Mouse (Mus musculus) limb, embryonic 10.5 days (tissue): ENCODE measurements around the gene Rims1. TPM values are rescaled to one million over a fixed set of nuclear protein-coding genes. Genes with fewer than 3 reads are reported as not detected.

Source experiments
- DNase-seq: peaks from one replicate; pipeline ENCODE4 v3.0.0-alpha.2; 2017; ENCODE audit warnings: low spot score
- H3K27ac ChIP-seq: fragments of 300-500 bp; sonication (generic); 2 replicates; pipeline ENCODE4 v1.5.1; 2016; ENCODE audit warnings: mild to moderate bottlenecking
- H3K27me3 ChIP-seq: fragments of 300-500 bp; sonication (generic); 2 replicates; pipeline ENCODE4 v1.6.1; 2016; ENCODE audit warnings: low read depth, mild to moderate bottlenecking; ENCODE audit not compliant: poor library complexity, severe bottlenecking
- H3K36me3 ChIP-seq: fragments of 300-500 bp; sonication (generic); 2 replicates; pipeline ENCODE4 v1.6.1; 2016; ENCODE audit warnings: mild to moderate bottlenecking, moderate library complexity
- H3K4me1 ChIP-seq: fragments of 300-500 bp; sonication (generic); 2 replicates; pipeline ENCODE4 v1.6.1; 2016
- H3K4me3 ChIP-seq: fragments of 300-500 bp; sonication (generic); 2 replicates; pipeline ENCODE4 v1.5.1; 2016; ENCODE audit warnings: mild to moderate bottlenecking, moderate library complexity
- H3K9me3 ChIP-seq: fragments of 300-500 bp; sonication (generic); replicated peaks from 2 replicates; pipeline ENCODE4 v1.6.1; 2016; ENCODE audit warnings: mild to moderate bottlenecking
- WGBS: fragments of 180-500 bp; shearing (Covaris S2); methylation state at CpG from one replicate; pipeline ENCODE4 v1.1.7; 2016; 5-methylcytosine and 5-hydroxymethylcytosine counted together
- polyA plus RNA-seq: library from polyadenylated mRNA; unstranded; fragments of >200 nt; fragmentation: Nextera tagmentation; extraction: Ambion mirVana; gene quantifications from 2 replicates; pipeline ENCODE4 v1.2.1, GENCODE M21; 2016

Gene Rims1
- polyA plus RNA-seq, 1 experiment from 2014 or later, result 0.83 TPM

GRCm38 (mm10) chr1:22615601-22616000, 190.2 kb downstream of the Rims1 start:
- Histone ChIP-seq H3K4me3 (no peak overlapping the region), H3K27ac (no peak overlapping the region), H3K9me3 (no peaks in the 10 kb centered on the region), H3K27me3 (no peaks in the 10 kb centered on the region), H3K4me1 (no peaks in the 10 kb centered on the region), H3K36me3 (no peaks in the 10 kb centered on the region)
- WGBS, result 84% methylated on average over 4 of the region's 4 CpGs
- DNase-seq, result no peak

GRCm38 (mm10) chr1:22613609-22614008, 192.2 kb downstream of the Rims1 start:
- Histone ChIP-seq H3K4me3 (no peak overlapping the region), H3K27me3 (no peaks in the 10 kb centered on the region)
- 85% methylated on average over 3 of the region's 3 CpGs for WGBS

DNA sequence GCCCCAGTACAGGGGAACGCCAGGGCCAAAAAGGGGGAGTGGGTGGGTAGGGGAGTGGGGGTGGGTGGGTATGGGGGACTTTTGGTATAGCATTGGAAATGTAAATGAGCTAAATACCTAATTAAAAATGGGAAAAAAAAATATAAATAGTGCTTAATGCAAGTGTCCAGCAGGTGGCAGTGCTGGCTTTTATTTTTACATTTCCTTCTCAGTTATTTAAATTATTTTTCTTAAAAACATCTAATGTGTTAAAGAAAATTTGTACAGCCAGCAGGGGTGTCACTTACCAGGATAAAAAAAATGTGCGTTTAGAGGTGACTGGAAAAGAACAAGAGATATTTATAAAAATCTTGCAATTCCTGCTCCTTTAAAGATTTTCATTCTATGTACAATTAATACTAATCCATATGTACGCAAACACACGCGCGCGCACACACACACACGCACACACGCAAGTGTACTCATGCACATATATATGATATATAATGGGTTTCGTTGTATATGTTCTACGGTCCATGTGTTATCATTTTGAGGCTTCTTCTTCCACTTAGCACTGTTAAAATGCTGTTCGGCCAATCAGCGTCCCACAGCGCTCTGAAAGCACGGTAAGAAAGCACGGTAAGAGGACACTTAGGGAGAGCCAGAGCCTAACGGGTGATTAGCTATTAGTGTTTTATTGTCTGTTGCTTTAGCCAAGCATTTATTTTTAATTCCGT, 201.3 kb downstream of the Rims1 start:
- Histone ChIP-seq H3K4me3 (no peak overlapping the region), H3K9me3 (no peaks in the 10 kb centered on the region), H3K36me3 (no peaks in the 10 kb centered on the region), H3K27ac (no peak overlapping the region), H3K27me3 (no peaks in the 10 kb centered on the region), H3K4me1 (no peaks in the 10 kb centered on the region)
- no peak for DNase-seq
- WGBS, result 75% methylated on average over 18 of the region's 18 CpGs

More at GRCm38 (mm10) chr1:22613609-22614008, 192.2 kb downstream of the Rims1 start:
- H3K9me3 ChIP-seq, result no peaks in the 10 kb centered on the region
- no peak overlapping the region for H3K27ac ChIP-seq
- H3K36me3 ChIP-seq, result no peaks in the 10 kb centered on the region
- no peak for DNase-seq
- no peaks in the 10 kb centered on the region for H3K4me1 ChIP-seq

DNA sequence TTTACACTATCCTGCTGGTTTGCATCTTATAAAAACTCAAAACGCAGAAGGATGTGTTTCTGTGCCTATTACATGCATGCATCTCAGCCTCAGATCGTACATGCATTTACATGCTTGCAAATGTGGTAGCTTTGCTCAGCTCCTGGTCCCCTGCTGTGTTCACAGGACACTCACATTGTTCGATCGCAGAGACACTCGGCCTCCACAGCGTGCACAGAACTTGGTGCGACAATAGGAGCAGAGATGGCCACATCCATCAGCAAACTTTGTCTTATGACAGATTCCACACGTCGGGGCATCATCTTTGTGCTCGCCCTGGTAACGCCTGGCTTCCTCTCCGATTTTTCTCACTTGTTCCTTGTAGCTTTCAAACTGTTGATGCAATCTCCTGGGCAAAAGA, 209.6 kb downstream of the Rims1 start:
- Histone ChIP-seq H3K27ac (no peak overlapping the region), H3K9me3 (no peaks in the 10 kb centered on the region), H3K4me1 (no peaks in the 10 kb centered on the region), H3K36me3 (no peaks in the 10 kb centered on the region), H3K4me3 (no peak overlapping the region), H3K27me3 (no peaks in the 10 kb centered on the region)
- WGBS, result 90% methylated on average over 12 of the region's 12 CpGs
- no peak for DNase-seq

- Histone ChIP-seq H3K4me3 (no peak overlapping the region), H3K36me3 (no peaks in the 10 kb centered on the region), H3K4me1 (no peaks in the 10 kb centered on the region), H3K9me3 (no peaks in the 10 kb centered on the region), H3K27ac (no peak overlapping the region), H3K27me3 (no peaks in the 10 kb centered on the region)
- DNase-seq, result no peak
Observed at GRCm38 (mm10) chr1:22594841-22595240, 211.0 kb downstream of the Rims1 start.

GRCm38 (mm10) chr1:22587859-22588383, 217.9 kb downstream of the Rims1 start:
- no peak overlapping the region for H3K27ac ChIP-seq

DNA sequence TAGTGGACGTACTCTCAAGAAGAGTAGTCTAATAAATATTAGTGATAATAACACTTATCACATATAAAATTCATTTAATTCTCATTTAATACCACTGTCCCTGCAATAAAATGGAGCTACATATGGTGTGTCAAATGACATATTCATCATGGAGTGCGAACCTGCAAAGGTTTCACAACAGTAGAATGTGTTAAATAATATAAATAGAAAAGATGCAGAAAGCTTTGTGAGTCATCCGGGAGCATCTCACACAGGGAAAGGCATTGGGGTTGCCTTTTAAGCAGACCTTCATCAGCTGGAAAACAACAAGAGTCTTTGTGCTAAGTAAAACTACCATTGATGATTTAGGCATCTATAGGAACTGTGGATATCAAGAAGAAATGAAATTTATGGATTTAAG, 220.2 kb downstream of the Rims1 start:
- Histone ChIP-seq H3K36me3 (no peaks in the 10 kb centered on the region), H3K9me3 (no peaks in the 10 kb centered on the region), H3K27ac (no peak overlapping the region), H3K4me1 (no peaks in the 10 kb centered on the region), H3K27me3 (no peaks in the 10 kb centered on the region), H3K4me3 (no peak overlapping the region)
- DNase-seq, result no peak
- WGBS, result 87% methylated on average over 3 of the region's 3 CpGs

More at GRCm38 (mm10) chr1:22587859-22588383, 217.9 kb downstream of the Rims1 start:
- 73% methylated on average over 6 of the region's 7 CpGs for WGBS
- Histone ChIP-seq H3K27me3 (no peaks in the 10 kb centered on the region), H3K4me1 (no peaks in the 10 kb centered on the region), H3K9me3 (no peaks in the 10 kb centered on the region), H3K36me3 (no peaks in the 10 kb centered on the region), H3K4me3 (no peak overlapping the region)
- no peak for DNase-seq

DNA sequence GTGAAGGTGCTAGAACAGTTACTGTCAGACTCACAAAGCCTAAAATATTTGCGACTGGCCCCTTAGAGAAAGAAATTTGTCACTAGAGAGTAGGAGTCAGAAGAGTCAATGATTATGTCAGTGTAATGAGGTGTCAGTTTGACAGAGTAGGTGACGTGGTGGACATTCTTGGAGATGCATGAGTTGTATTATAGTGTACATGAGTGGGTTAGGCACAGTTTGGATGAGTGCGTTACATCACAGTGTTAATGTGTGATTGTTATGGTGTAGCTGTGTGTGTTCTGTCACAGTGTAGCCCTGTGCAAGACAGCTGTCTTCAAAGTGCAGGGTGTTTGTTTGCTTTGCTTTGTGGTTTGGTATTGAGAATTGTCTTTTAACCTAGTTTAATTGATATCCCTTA, 226.3 kb downstream of the Rims1 start:
- no peaks in the 10 kb centered on the region for H3K9me3 ChIP-seq
- DNase-seq, result no peak
- no peaks in the 10 kb centered on the region for H3K36me3 ChIP-seq
- no peak overlapping the region for H3K4me3 ChIP-seq
- no peaks in the 10 kb centered on the region for H3K27me3 ChIP-seq
- 69% methylated on average over 3 of the region's 3 CpGs for WGBS
- no peaks in the 10 kb centered on the region for H3K4me1 ChIP-seq
- H3K27ac ChIP-seq, result no peak overlapping the region

- Histone ChIP-seq H3K27me3 (no peaks in the 10 kb centered on the region), H3K4me1 (no peaks in the 10 kb centered on the region), H3K27ac (no peak overlapping the region), H3K9me3 (no peaks in the 10 kb centered on the region), H3K4me3 (no peak overlapping the region), H3K36me3 (no peaks in the 10 kb centered on the region)
- WGBS, result 94% methylated on average over 1 of the region's 1 CpGs
- no peak for DNase-seq
Observed at GRCm38 (mm10) chr1:22572720-22573119, 233.1 kb downstream of the Rims1 start.

DNA sequence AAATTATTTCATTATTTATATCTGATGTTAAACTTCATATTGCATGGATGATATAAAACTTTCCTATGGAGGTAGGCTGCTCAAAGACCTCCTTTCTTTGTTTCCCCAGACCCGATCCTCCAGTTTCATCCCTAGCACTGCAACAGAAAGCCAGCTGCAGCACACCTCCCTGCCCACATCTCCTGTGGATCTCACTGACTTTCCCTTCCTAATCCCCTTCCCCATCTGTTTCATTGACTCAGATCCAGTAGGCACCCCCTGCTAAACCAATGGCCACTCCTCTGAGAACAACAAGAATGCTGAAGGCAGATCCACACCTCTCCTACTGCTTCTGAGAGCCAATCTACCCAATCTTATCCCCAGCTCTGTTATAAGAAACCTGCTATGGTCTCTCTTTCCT, 259.5 kb downstream of the Rims1 start:
- Histone ChIP-seq H3K36me3 (no peaks in the 10 kb centered on the region), H3K27ac (no peak overlapping the region), H3K9me3 (no peaks in the 10 kb centered on the region), H3K4me3 (no peak overlapping the region), H3K4me1 (no peaks in the 10 kb centered on the region), H3K27me3 (no peaks in the 10 kb centered on the region)
- 87% methylated on average over 1 of the region's 1 CpGs for WGBS
- no peak for DNase-seq

DNA sequence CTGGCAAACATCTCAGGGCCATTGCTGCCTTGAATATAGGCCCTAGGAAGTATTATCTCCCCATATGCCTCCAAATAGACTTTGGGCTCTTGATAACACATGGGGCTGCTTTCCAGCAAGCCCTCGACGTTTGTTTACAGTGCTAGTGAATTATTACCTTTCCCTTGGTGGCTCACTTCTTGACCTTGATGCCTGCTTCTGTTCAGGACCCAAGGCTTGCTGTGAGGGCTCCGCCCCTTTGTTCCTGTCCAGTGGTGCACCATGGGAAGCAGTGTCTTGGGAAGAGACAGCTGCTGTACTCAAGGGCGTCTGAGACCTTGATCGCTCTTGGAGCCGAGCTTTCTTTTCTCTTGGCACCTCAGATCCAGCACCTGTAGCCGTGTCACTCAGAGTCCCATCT, 267.7 kb downstream of the Rims1 start:
- H3K4me3 ChIP-seq, result no peak overlapping the region
- no peak overlapping the region for H3K27ac ChIP-seq
- H3K9me3 ChIP-seq, result no peaks in the 10 kb centered on the region
- peaks cover 40% of the 10 kb centered on the region for H3K27me3 ChIP-seq
- WGBS, result 75% methylated on average over 7 of the region's 7 CpGs
- H3K36me3 ChIP-seq, result no peaks in the 10 kb centered on the region
- peaks cover 6% of the 10 kb centered on the region; the same call in 1 of the 2 replicates for H3K4me1 ChIP-seq
- no peak for DNase-seq

- no peak overlapping the region for H3K4me3 ChIP-seq
- peaks cover 8% of the 10 kb centered on the region; the same call in 1 of the 2 replicates for H3K4me1 ChIP-seq
- H3K27me3 ChIP-seq, result peaks cover 54% of the 10 kb centered on the region
- no peaks in the 10 kb centered on the region for H3K9me3 ChIP-seq
- no peak for DNase-seq
- 90% methylated on average over 2 of the region's 2 CpGs for WGBS
- no peak overlapping the region for H3K27ac ChIP-seq
- H3K36me3 ChIP-seq, result no peaks in the 10 kb centered on the region
Observed at GRCm38 (mm10) chr1:22536776-22537175, 269.0 kb downstream of the Rims1 start.

- WGBS, result 76% methylated on average over 4 of the region's 4 CpGs
- Histone ChIP-seq H3K9me3 (no peaks in the 10 kb centered on the region), H3K27me3 (peaks cover 58% of the 10 kb centered on the region), H3K36me3 (no peaks in the 10 kb centered on the region), H3K27ac (no peak overlapping the region), H3K4me3 (no peak overlapping the region), H3K4me1 (peaks cover 8% of the 10 kb centered on the region; the same call in 1 of the 2 replicates)
- no peak for DNase-seq
Observed at GRCm38 (mm10) chr1:22535049-22535448, 270.7 kb downstream of the Rims1 start.
